Mouse (Mus musculus) ES-CJ7 (cell line): ENCODE measurements around the gene Lrrc27.

Experiments used
- DNase-seq: peaks from one replicate; pipeline ENCODE4 v3.0.0; 2011; ENCODE audit warnings: low read depth, low spot score

Gene Lrrc27

GRCm38 (mm10) chr7:139214596-139215340 is 2.0 kb downstream of the Lrrc27 start:
- no peak for DNase-seq

DNA sequence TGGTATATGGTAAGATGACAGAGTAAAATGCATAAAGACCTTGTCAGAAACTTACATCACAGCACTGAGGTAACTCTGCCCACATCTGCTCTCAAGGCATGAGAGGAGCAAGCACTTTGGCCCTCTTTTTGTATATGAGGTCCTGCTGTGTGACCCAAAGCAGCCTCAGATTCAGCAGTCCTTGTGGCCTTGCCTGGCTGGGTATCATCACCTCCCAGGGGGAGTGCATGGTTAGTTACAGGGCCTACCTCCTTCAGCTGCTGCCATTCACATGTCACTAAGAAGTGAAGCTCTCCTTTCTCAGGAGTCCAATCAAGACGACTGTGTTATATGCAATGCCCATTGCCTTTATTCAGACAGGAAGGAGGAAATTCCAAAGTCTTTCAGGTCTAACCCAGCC is 2.7 kb downstream of the Lrrc27 start:
- DNase-seq = no peak

GRCm38 (mm10) chr7:139215946-139216345 is 3.2 kb downstream of the Lrrc27 start:
- DNase-seq = no peak

DNA sequence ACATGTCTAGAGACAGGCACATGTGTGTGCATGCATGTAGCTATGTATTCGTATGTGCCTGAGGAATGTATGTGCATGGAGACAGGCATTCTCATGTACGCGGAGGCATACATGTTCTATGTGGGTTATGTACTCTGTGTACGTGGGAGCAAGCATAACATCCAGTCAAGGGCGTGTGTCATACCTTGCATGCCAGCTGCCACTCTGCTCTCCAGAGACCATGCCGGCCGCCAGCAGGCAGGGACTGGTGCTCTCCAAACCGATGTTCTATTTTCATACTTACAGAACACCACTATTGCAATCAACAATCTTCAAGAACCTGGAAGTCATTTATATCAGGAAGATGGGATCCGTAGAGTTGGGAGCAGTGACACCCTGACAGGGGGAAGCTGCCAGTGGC is 3.7 kb downstream of the Lrrc27 start:
- no peak for DNase-seq

GRCm38 (mm10) chr7:139217046-139217445 is 4.3 kb downstream of the Lrrc27 start:
- DNase-seq = no peak

DNA sequence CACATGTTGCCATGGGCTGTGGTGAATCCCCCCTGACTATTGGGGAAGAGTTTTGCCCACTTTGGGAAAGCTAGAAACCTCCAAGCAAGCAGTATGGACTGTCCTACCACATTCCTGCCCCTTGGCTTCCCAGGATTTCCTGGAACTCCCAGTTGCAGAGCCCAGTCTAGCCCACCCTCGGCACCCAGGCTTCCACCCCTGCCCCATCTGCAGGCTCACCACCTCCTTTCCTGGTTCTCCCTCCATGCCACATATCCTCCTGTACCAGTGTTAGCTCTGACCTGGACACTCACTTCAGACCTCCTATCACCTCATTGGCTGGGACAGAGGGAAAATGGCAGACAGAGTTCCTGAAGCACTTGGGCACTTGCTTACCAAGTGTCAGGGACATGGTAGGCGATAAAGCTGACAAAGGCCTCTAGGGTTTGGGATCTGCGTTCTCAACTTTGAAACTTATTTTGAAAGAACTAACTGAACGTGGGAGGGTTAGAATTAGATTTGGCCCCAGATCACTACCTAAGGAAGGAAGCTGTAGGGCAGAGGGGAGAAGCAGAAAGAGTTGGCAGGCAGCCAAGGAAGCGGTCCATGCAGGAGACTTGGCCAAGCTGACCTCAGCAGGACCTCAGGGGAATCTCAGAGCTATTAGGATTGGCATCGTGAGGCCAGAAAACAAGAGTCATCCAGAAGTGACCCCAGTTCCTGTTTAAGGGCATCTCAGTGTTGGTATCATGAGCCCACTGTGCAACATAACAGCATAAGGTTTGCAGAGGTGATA is 6.0 kb downstream of the Lrrc27 start:
- no peak for DNase-seq

DNA sequence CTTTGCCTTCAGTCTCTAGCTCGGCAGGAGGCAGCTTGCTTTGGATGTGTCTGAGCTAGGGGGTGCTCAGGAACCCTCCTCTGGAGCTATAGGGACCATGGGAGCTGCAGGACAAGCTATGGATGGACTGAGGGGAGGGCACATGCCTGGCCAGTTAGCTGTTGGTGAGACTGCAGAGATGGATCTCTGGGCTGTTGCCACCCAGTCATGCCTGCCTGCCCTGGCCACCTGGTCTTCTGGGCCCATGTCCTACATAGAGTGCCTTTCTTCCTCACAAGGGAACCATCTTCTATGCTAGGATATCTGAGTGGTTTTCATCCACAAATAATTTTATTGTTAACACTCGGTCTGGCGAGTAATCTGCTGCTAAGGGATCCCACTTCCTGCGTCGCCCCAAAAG is 6.7 kb downstream of the Lrrc27 start:
- DNase-seq = no peak

GRCm38 (mm10) chr7:139220303-139220702 is 7.5 kb downstream of the Lrrc27 start:
- DNase-seq = peak; percentile 39

GRCm38 (mm10) chr7:139221072-139221471 is 8.3 kb downstream of the Lrrc27 start:
- DNase-seq = no peak

- no peak for DNase-seq
Measured at GRCm38 (mm10) chr7:139221856-139222255, 9.1 kb downstream of the Lrrc27 start.

- no peak for DNase-seq
Measured at GRCm38 (mm10) chr7:139222341-139222740, 9.6 kb downstream of the Lrrc27 start.

- no peak for DNase-seq
Measured at GRCm38 (mm10) chr7:139224070-139224469, 11.3 kb downstream of the Lrrc27 start.

- DNase-seq = no peak
Measured at GRCm38 (mm10) chr7:139224725-139225124, 11.9 kb downstream of the Lrrc27 start.

DNA sequence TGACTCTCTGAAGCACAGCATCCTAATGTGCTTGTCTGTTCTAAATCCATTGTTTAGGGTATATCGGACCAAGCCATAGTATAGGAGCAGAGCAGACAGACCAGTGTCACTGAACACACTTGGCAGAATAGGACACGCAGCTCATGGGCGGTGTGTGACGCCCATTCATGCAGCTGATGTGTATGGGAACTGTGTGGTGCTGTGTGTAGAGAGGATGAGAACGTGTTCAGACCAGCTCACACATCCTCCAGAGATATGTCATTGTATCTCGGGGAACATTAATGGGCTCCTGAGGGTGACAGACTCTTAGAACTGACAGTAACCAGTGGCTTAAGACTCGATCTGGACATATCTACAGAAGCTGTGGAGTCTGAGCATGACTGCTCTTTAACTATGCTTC is 13.6 kb downstream of the Lrrc27 start:
- DNase-seq = no peak

DNA sequence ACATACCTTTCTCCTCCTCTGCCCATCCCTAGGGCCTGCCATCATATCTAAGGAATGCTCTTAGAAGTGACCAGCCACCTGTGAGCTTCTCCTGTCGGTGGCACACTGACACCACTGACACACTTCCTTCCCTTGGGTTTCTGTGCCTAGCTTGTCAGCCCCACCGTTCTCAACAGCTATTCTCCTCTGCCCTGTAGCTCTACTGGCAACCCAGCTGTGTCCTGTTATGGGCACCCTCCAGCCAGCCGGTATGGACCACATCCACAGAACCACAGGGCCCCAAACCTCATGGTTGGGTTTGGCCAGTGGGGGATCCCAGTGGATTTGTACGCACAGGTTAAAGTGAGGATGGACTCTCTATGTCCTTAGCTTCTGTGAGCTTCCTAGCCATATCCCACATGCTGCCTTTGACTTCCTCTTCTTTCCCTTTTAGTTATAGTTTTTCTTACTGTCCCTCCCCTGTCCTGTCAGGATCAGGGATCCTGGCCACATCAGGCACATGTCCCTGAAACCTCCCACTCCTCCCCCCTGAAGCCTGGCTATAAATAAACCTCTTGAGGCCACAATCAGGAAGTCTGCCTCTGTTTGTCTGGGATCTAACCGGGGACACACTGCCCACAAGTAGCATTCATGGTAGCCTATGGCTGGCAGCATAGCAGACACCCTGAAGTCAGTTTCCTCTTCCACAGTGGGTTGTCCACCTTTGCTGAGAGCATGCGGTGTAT is 15.8 kb downstream of the Lrrc27 start:
- DNase-seq = no peak

DNA sequence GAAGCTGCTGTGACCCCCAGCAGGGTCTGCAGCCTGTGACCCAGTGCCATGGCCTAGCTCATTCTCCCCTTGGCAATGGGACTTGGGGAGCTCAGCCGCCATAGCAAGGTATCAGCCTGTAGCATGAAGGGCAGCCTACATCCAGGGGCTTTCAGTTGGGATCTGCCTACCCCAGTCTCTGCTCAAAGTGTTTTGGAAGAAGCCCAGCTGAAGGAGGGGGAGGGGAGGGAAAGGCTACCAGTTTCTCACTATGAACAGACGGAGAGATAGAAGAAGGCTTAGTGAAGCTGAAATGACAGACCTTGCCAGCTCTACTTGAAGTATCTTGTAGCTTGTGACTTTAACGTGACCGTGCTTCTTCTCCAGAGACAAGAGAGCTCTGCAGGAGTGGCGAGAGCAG is 17.0 kb downstream of the Lrrc27 start:
- no peak for DNase-seq

DNA sequence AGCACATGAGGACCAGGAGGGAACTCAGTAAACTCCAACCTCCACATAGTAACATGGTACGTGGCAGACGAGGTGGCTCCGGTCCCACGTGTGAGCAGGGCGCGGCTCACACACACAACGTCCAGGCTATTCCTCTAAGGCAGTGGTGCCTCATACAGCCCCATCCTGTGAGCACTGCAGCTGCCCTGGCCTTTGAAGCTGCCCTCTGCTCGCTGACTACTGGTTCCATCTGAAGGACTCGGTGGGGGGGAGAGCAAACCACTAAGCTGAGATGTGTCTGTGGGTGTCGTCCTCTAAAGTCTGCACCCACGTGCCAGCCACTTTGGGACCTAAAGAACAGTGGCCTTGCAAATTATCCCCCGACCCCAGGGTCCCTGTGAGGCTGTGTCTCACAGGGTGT is 17.5 kb downstream of the Lrrc27 start:
- no peak for DNase-seq

GRCm38 (mm10) chr7:139233714-139234113 is 20.9 kb downstream of the Lrrc27 start:
- DNase-seq = peak; percentile 91

DNA sequence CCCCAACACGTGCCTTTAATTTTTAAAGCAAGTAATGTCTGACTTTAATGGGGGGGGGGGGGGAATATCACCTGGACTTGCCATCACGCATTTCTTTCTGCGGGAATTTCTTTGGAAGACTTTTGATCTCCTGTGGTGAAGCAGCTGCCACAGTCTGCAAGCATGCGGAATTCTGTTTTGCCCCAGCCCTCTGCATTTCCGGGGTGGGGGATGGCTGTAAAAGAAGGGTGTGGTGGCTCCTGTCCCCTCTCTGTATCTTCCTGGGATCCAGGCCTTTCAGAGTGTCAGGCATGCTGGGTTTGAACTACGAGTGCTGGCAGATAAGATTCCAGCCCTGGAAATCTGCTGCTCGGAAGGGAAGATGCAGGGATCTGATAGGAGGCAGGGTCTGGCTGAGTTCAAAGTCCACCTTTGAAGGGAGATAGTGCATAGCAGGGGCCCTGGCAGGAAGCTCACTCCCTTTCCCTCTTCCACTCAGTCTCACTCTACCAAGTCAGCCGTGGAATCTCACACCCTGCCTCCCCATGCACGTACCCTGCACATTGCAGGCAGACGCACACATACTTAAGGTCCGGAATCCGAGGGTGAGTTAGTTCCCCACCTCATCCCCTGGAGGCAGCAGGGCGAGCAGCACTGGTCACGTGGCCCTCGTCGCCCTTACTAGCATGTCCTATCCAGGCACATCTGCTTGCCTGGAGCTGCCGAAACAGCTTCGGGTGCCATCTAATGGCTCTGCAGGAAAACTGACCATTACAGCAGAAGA is 21.8 kb downstream of the Lrrc27 start:
- peak; percentile 89 for DNase-seq

- no peak for DNase-seq
Measured at GRCm38 (mm10) chr7:139235651-139236358, 23.0 kb downstream of the Lrrc27 start.

GRCm38 (mm10) chr7:139239432-139239831 is 26.6 kb downstream of the Lrrc27 start:
- no peak for DNase-seq
